Mouse (Mus musculus) embryonic fibroblast, embryonic 13.5 days (primary cell): Measurements from ENCODE around the gene Evi5.

Experiments used
- CTCF ChIP-seq: IDR thresholded peaks from 2 replicates; pipeline ENCODE4 v1.5.1; 2011; ENCODE audit warnings: mild to moderate bottlenecking, control low read depth, low read length, moderate library complexity, borderline replicate concordance; ENCODE audit not compliant: insufficient read depth
- POLR2A ChIP-seq: IDR thresholded peaks from 2 replicates; pipeline ENCODE4 v1.6.1; 2011; ENCODE audit warnings: low read depth, mild to moderate bottlenecking, control low read depth, low read length, moderate library complexity

GRCm38 (mm10) chr5:107921400-107922252, 46.7 kb upstream of the Evi5 start:
- TF ChIP-seq CTCF: no peak
- TF ChIP-seq POLR2A: no peak
